Mouse (Mus musculus) adrenal gland, postnatal 36 days (tissue): ENCODE measurements at regions not wholly inside any gene's neighbourhood (a gene's known extent, or its start where the extent isn't known, plus 50 kb on each side); places are given as distances from the start of the nearest gene placed in this dataset.

Experiments used
- DNase-seq, 2 experiments: peaks; one replicate each; pipeline ENCODE4 v3.0.0; 2021; ENCODE audit warnings: mixed read lengths in 1 of 2

- DNase-seq = no peak
Observed at GRCm38 (mm10) chr5:141054991-141055390, 54.6 kb upstream of the Card11 start.

GRCm38 (mm10) chr5:141055596-141056343 lies 55.4 kb upstream of the Card11 start:
- DNase-seq = peak in 1 of 2 experiments; percentile 8

GRCm38 (mm10) chr5:141058141-141058540 lies 57.8 kb upstream of the Card11 start:
- DNase-seq = no peak

GRCm38 (mm10) chr5:141058863-141059262 lies 58.5 kb upstream of the Card11 start:
- no peak for DNase-seq

- DNase-seq = no peak
Observed at GRCm38 (mm10) chr5:141062144-141062543, 61.8 kb upstream of the Card11 start.

GRCm38 (mm10) chr5:141067561-141067960 lies 67.2 kb upstream of the Card11 start:
- no peak for DNase-seq

- no peak for DNase-seq
Observed at GRCm38 (mm10) chr5:141074457-141074856, 74.1 kb upstream of the Card11 start.

- no peak for DNase-seq
Observed at GRCm38 (mm10) chr5:141076158-141076557, 75.8 kb upstream of the Card11 start.

- no peak for DNase-seq
Observed at GRCm38 (mm10) chr5:141076942-141077341, 76.6 kb upstream of the Card11 start.

- DNase-seq = no peak
Observed at GRCm38 (mm10) chr5:141080896-141081295, 80.5 kb upstream of the Card11 start.

GRCm38 (mm10) chr5:141084056-141084730 lies 83.8 kb upstream of the Card11 start:
- no peak for DNase-seq

- DNase-seq = no peak
Observed at GRCm38 (mm10) chr5:141084746-141085145, 84.4 kb upstream of the Card11 start.

- DNase-seq = no peak
Observed at GRCm38 (mm10) chr5:141091676-141092075, 91.3 kb upstream of the Card11 start.

GRCm38 (mm10) chr5:141093641-141094040 lies 93.3 kb upstream of the Card11 start:
- DNase-seq = peak; percentile 77 to 82

GRCm38 (mm10) chr5:141097878-141098277 lies 97.5 kb upstream of the Card11 start:
- DNase-seq = no peak

GRCm38 (mm10) chr5:141111666-141112065 lies 111.3 kb upstream of the Card11 start:
- peak; percentile 30 to 52 for DNase-seq

GRCm38 (mm10) chr5:141115273-141115904 lies 115.0 kb upstream of the Card11 start:
- no peak for DNase-seq

- no peak for DNase-seq
Observed at GRCm38 (mm10) chr5:141115963-141116362, 115.6 kb upstream of the Card11 start.

- no peak for DNase-seq
Observed at GRCm38 (mm10) chr5:141125870-141126269, 115.4 kb upstream of the Sdk1 start.

GRCm38 (mm10) chr5:141126536-141126935 lies 114.8 kb upstream of the Sdk1 start:
- DNase-seq = no peak

GRCm38 (mm10) chr5:141131036-141131435 lies 110.3 kb upstream of the Sdk1 start:
- no peak for DNase-seq

- no peak for DNase-seq
Observed at GRCm38 (mm10) chr5:141131906-141132305, 109.4 kb upstream of the Sdk1 start.

GRCm38 (mm10) chr5:141136239-141136638 lies 105.1 kb upstream of the Sdk1 start:
- no peak for DNase-seq
